Mouse (Mus musculus): ENCODE data around the gene Kirrel3.

Kirrel3 gene

DNA sequence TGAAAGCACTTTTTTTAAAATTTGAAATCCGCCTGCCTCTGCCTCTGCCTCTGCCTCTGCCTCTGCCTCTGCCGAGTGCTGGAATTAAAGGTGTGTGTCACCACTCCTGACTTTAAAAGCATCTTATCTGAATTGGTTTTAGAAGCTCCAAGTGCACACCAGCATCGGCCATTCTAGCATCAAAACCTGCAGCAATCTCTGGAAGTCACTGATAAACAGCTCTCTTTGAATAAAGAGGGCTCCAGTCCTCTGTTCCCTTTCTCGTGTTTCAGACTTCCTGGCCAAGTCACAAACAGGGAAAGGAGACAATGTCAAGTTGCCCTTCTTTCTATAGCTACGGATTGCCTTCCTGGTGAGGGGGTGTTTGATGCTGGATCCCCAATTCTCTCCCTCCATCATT is 554.2 kb downstream of the Kirrel3 start:
- no peak for DNase-seq

GRCm38 (mm10) chr9:35041493-35041892 is 555.8 kb downstream of the Kirrel3 start:
- DNase-seq, result no peak

GRCm38 (mm10) chr9:35043619-35044018 is 557.9 kb downstream of the Kirrel3 start:
- no peak for DNase-seq

- peak; percentile 66 for DNase-seq
These were observed 558.8 kb downstream of the Kirrel3 start for GRCm38 (mm10) chr9:35044458-35044857.

- DNase-seq, result no peak
These were observed 559.4 kb downstream of the Kirrel3 start for GRCm38 (mm10) chr9:35045031-35045531.

GRCm38 (mm10) chr9:35045756-35046155 is 560.1 kb downstream of the Kirrel3 start:
- no peak for DNase-seq

DNA sequence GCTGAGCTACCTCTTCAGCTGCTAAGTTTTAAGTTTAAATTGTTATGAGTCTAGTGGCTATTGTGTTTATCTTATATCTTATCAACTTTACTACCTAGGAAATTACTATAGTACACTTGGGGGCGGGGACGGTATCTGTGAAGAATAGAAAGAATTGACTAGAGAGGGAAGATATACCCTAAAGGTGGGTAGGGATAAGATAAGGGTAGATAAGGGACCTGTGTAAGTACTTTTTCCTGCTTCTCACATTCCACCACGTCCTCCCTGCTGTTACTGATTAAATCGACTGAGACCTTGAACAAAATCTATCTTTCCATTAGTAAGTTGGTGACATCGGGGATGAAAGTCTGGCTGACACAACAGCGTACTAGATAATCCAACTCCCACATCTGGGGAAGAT is 562.8 kb downstream of the Kirrel3 start:
- DNase-seq, result no peak

- no peak for DNase-seq
These were observed 564.3 kb downstream of the Kirrel3 start for GRCm38 (mm10) chr9:35049891-35050527.

GRCm38 (mm10) chr9:35050701-35051454 is 565.2 kb downstream of the Kirrel3 start:
- DNase-seq, result no peak

DNA sequence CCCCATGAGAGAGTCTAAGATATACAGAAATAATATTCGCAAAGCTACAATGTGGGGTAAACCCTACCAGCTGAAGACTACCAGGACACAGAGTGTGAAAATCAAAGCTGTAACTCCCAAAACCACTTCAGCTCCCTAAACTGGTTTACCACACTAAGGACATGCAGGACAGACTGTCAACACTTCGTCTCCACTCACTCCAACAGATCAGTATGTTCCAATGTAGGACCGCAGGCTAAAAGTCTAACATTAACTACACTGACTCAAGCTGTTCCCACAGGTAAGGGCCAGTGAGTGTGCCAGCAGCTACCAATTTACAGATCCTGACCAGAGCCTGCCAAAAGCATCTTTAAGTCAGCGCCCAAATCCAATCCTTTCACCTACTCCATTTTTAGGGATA is 566.0 kb downstream of the Kirrel3 start:
- DNase-seq, result no peak

DNA sequence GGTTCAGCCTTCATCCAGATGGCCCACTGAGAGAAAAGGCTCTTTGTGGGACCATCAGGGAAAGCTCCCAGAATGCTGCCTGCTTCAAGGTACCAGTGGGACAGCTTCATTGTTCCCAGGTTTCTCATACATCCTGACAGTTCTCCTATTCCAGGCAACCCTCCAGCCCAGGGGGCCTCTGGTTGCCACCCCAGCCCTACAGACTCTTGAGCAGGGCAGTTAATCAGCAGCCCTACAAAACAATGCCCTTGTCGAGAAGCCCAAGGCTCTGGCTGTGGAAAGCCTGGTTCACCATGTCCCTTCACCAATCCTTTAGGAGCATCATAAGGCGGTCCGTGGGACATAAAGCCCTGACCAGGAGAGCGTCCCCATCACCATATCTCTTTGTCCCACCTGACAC is 567.0 kb downstream of the Kirrel3 start:
- no peak for DNase-seq

DNA sequence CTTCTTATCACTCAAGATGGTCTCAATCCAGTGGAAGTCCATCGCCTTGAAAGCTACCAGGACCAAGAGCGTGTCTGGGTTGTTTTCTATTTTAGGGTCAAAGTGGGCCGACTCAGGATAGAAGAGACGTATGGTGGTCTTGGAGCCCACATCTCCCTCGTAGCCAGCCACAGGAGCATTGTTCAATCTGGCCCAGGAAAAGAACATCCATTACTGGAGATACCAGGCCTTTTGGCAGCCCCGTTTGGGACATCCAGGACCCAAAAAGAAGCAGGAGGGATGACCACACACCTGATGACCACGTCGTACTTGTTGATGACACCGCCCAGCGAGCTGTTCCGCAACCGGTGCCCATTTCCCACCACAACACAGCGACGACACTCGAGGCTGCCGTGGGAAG is 567.4 kb downstream of the Kirrel3 start:
- DNase-seq, result no peak

GRCm38 (mm10) chr9:35053669-35054068 is 568.0 kb downstream of the Kirrel3 start:
- no peak for DNase-seq

GRCm38 (mm10) chr9:35055528-35056330 is 570.0 kb downstream of the Kirrel3 start:
- DNase-seq, result no peak

- no peak for DNase-seq
These were observed 570.9 kb downstream of the Kirrel3 start for GRCm38 (mm10) chr9:35056611-35057010.

DNA sequence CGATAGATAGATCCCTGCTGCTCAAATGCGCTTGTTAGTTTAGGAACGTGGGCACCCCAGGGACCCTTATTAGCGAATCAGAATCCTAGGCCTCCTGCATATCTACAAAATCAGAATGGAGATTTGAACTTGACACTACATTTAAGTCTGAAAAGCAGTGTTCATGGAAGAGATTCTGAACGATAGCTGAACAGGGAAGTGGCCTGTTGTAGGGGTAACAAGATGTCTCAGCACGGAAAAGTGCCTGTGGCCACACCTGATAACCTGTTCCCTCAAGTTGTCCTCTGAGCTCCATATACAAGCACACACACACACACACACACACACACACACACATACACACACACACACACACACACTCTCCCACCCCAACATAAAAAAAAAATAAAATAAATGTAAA is 571.9 kb downstream of the Kirrel3 start:
- no peak for DNase-seq

- DNase-seq, result no peak
These were observed 572.5 kb downstream of the Kirrel3 start for GRCm38 (mm10) chr9:35058186-35058585.

DNA sequence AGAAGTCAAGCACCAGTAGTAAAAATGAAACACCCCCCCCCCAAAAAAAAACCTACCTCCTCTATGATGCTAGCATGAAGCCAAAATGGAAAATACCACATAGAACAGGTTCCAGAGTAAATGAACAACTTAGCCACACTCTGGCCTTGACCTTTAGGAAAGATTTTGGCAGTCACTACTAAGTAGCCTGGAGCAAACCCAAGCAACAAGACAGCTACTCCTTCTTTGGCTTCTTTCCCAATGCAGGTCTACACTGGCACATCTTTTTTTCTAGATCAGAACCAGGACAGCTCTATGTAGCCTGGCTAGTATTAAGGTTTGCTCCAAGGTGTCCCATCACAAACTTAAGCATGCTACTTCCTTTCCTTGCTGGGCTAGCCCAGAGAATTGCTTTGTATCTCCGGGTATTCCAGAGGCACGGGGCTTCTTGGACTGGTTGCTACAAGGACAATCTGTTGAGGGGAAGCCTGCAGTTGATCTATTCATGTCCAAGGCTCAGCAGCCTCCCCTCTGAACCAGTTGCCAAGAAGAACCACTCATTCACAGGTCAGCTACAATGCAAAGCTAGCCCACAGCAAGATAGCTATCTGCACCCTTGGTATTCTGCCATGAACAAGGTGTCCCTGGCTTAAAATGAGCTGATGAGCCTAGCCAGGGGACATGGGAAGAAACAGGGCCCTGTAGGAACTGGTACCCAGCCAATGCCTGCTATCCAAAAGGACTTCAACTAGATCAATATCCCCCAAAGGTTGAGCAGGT is 573.1 kb downstream of the Kirrel3 start:
- no peak for DNase-seq

- DNase-seq, result no peak
These were observed 574.2 kb downstream of the Kirrel3 start for GRCm38 (mm10) chr9:35059881-35060280.

DNA sequence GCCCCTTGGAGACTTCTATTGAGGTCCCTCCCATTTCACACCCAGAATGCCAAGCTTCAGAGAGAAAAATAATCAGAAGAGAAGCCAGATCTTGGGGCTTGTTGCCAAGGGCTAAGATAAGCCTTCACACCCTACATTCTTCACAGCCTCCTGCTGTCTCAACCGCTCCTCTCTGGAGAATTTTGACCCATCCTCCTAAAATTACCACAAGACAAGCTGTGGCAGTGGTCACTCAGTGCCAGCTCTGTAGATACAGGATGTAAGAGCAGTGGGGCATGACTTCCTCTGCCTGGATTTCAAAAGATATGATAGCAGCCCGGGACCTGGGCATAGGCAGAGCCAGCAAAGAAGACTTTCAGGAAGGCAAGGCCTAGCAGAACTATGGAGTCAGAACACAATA is 575.8 kb downstream of the Kirrel3 start:
- no peak for DNase-seq

Measured in retina, postnatal 1 day (tissue).